Mouse (Mus musculus) liver, embryonic 16.5 days (tissue): ENCODE measurements around the gene Hc. TPM values are rescaled to one million over a fixed set of nuclear protein-coding genes. Genes with fewer than 3 reads are reported as not detected.

Experiments used
- ATAC-seq: fragments of 200-750 bp; cut with Nextera tagmentation; 2 replicates; pipeline ENCODE4 v1.8.0; 2017; ENCODE audit warnings: low read depth, mild to moderate bottlenecking, moderate number of reproducible peaks, moderate library complexity
- H3K27ac ChIP-seq: fragments of 300-500 bp; sonication (generic); 2 replicates; pipeline ENCODE4 v1.5.1; 2014; ENCODE audit warnings: mild to moderate bottlenecking, low read length
- H3K27me3 ChIP-seq: fragments of 300-500 bp; sonication (generic); 2 replicates; pipeline ENCODE4 v1.6.1; 2014; ENCODE audit warnings: low read depth, low read length, mixed read lengths; ENCODE audit not compliant: control insufficient read depth, insufficient read depth
- H3K36me3 ChIP-seq: fragments of 300-500 bp; sonication (generic); 2 replicates; pipeline ENCODE4 v1.6.1; 2014; ENCODE audit warnings: mild to moderate bottlenecking; ENCODE audit not compliant: control insufficient read depth, insufficient read depth
- H3K4me1 ChIP-seq: fragments of 300-500 bp; sonication (generic); 2 replicates; pipeline ENCODE4 v1.6.1; 2014; ENCODE audit warnings: low read depth, low read length, mixed read lengths; ENCODE audit not compliant: control insufficient read depth
- H3K4me2 ChIP-seq: fragments of 300-500 bp; sonication (generic); 2 replicates; pipeline ENCODE4 v1.6.1; 2014; ENCODE audit warnings: low read depth, low read length, mixed read lengths
- H3K4me3 ChIP-seq: fragments of 300-500 bp; sonication (generic); 2 replicates; pipeline ENCODE4 v1.5.1; 2014; ENCODE audit warnings: low read depth, mild to moderate bottlenecking, low read length
- H3K9ac ChIP-seq: fragments of 300-500 bp; sonication (generic); 2 replicates; pipeline ENCODE4 v1.6.1; 2014; ENCODE audit warnings: low read depth, low read length
- H3K9me3 ChIP-seq: fragments of 300-500 bp; sonication (generic); replicated peaks from 2 replicates; pipeline ENCODE4 v1.6.1; 2016; ENCODE audit warnings: low read length; ENCODE audit not compliant: control insufficient read depth
- WGBS: fragments of 180-500 bp; shearing (Covaris S2); extraction: QIAGEN DNeasy Blood & Tissue Kit; methylation state at CpG from one replicate; pipeline ENCODE4 v1.1.7; 2014; ENCODE audit not compliant: insufficient replicate concordance; 5-methylcytosine and 5-hydroxymethylcytosine counted together
- polyA plus RNA-seq: library from polyadenylated mRNA; unstranded; fragments of >200 nt; fragmentation: Nextera tagmentation; extraction: Ambion mirVana; gene quantifications from 2 replicates; pipeline ENCODE4 v1.2.1, GENCODE M21; 2015

Gene Hc
- polyA plus RNA-seq, 1 experiment from 2014 or later: 72.4 TPM

- WGBS: 73% methylated on average over 8 of the region's 8 CpGs
- no peak overlapping the region for H3K9ac ChIP-seq
- no peaks in the 10 kb centered on the region for H3K9me3 ChIP-seq
- peaks cover 5% of the 10 kb centered on the region; the same call in 1 of the 2 replicates for H3K27me3 ChIP-seq
- no peak overlapping the region for H3K27ac ChIP-seq
- no peak overlapping the region for H3K4me3 ChIP-seq
- no peak overlapping the region for H3K4me2 ChIP-seq
- H3K4me1 ChIP-seq: peaks cover 3% of the 10 kb centered on the region
- no peak for ATAC-seq
- H3K36me3 ChIP-seq: no peaks in the 10 kb centered on the region
Observed at GRCm38 (mm10) chr2:34965806-34966205, 95.4 kb downstream of the Hc start.

GRCm38 (mm10) chr2:34965293-34965692 is 95.9 kb downstream of the Hc start:
- WGBS: 12% methylated on average over 9 of the region's 9 CpGs
- H3K9me3 ChIP-seq: no peaks in the 10 kb centered on the region
- ATAC-seq: no peak; the same call in 1 of the 2 replicates
- H3K36me3 ChIP-seq: no peaks in the 10 kb centered on the region
- no peak overlapping the region for H3K27ac ChIP-seq
- H3K4me2 ChIP-seq: peak overlapping the region; percentile 29
- H3K4me1 ChIP-seq: peaks cover 3% of the 10 kb centered on the region
- no peak overlapping the region for H3K9ac ChIP-seq
- H3K27me3 ChIP-seq: peaks cover 6% of the 10 kb centered on the region; the same call in 1 of the 2 replicates
- H3K4me3 ChIP-seq: no peak overlapping the region

GRCm38 (mm10) chr2:34964651-34965050 is 96.6 kb downstream of the Hc start:
- Histone ChIP-seq H3K36me3 (no peaks in the 10 kb centered on the region), H3K9me3 (no peaks in the 10 kb centered on the region), H3K4me2 (no peak overlapping the region), H3K4me3 (no peak overlapping the region), H3K9ac (no peak overlapping the region), H3K4me1 (peaks cover 3% of the 10 kb centered on the region), H3K27me3 (peaks cover 6% of the 10 kb centered on the region; the same call in 1 of the 2 replicates), H3K27ac (no peak overlapping the region)
- ATAC-seq: no peak
- WGBS: 66% methylated on average over 9 of the region's 9 CpGs

GRCm38 (mm10) chr2:34964230-34964629 is 97.0 kb downstream of the Hc start:
- H3K9ac ChIP-seq: no peak overlapping the region
- H3K4me1 ChIP-seq: peaks cover 3% of the 10 kb centered on the region
- WGBS: 78% methylated on average over 6 of the region's 6 CpGs
- no peak overlapping the region for H3K4me2 ChIP-seq
- H3K27me3 ChIP-seq: peaks cover 6% of the 10 kb centered on the region; the same call in 1 of the 2 replicates
- H3K4me3 ChIP-seq: no peak overlapping the region
- H3K9me3 ChIP-seq: no peaks in the 10 kb centered on the region
- ATAC-seq: no peak
- no peaks in the 10 kb centered on the region for H3K36me3 ChIP-seq
- no peak overlapping the region for H3K27ac ChIP-seq

GRCm38 (mm10) chr2:34963371-34963956 is 97.8 kb downstream of the Hc start:
- Histone ChIP-seq H3K9ac (no peak overlapping the region), H3K4me2 (no peak overlapping the region), H3K4me3 (no peak overlapping the region), H3K4me1 (peaks cover 3% of the 10 kb centered on the region), H3K36me3 (no peaks in the 10 kb centered on the region), H3K27me3 (peaks cover 6% of the 10 kb centered on the region; the same call in 1 of the 2 replicates), H3K27ac (no peak overlapping the region), H3K9me3 (no peaks in the 10 kb centered on the region)
- no peak for ATAC-seq
- WGBS: 57% methylated on average over 13 of the region's 13 CpGs

GRCm38 (mm10) chr2:34962893-34963292 is 98.3 kb downstream of the Hc start:
- no peak overlapping the region for H3K9ac ChIP-seq
- no peak overlapping the region for H3K4me2 ChIP-seq
- H3K4me1 ChIP-seq: peaks cover 3% of the 10 kb centered on the region
- peaks cover 6% of the 10 kb centered on the region; the same call in 1 of the 2 replicates for H3K27me3 ChIP-seq
- H3K27ac ChIP-seq: no peak overlapping the region
- WGBS: 55% methylated on average over 9 of the region's 9 CpGs
- no peaks in the 10 kb centered on the region for H3K9me3 ChIP-seq
- ATAC-seq: no peak
- H3K36me3 ChIP-seq: no peaks in the 10 kb centered on the region
- no peak overlapping the region for H3K4me3 ChIP-seq

- Histone ChIP-seq H3K36me3 (no peaks in the 10 kb centered on the region), H3K9ac (no peak overlapping the region), H3K27me3 (peaks cover 6% of the 10 kb centered on the region; the same call in 1 of the 2 replicates), H3K27ac (no peak overlapping the region), H3K4me1 (peaks cover 3% of the 10 kb centered on the region), H3K9me3 (no peaks in the 10 kb centered on the region), H3K4me3 (no peak overlapping the region), H3K4me2 (no peak overlapping the region)
- no peak for ATAC-seq
- WGBS: 56% methylated on average over 2 of the region's 2 CpGs
Observed at GRCm38 (mm10) chr2:34962211-34962610, 99.0 kb downstream of the Hc start.

GRCm38 (mm10) chr2:34961481-34962036 is 99.7 kb downstream of the Hc start, which contains the start of gene Traf1:
Gene Traf1, minus strand, starts transcription at chr2:34961772.
- 8% methylated on average over 20 of the region's 20 CpGs for WGBS
- H3K9ac ChIP-seq: no peak within 1 kb of the TSS
- no peaks in the 10 kb centered on the region for H3K36me3 ChIP-seq
- no peak within 1 kb of the TSS for H3K27ac ChIP-seq
- peaks cover 3% of the 10 kb centered on the region for H3K4me1 ChIP-seq
- peak within 1 kb of the TSS; percentile 2; the same call in 1 of the 2 replicates for H3K4me3 ChIP-seq
- H3K4me2 ChIP-seq: peak within 1 kb of the TSS; percentile 35; the same call in 1 of the 2 replicates
- no peaks in the 10 kb centered on the region for H3K9me3 ChIP-seq
- H3K27me3 ChIP-seq: peaks cover 6% of the 10 kb centered on the region; the same call in 1 of the 2 replicates
- ATAC-seq: no peak

GRCm38 (mm10) chr2:34960966-34961365 is 100.3 kb downstream of the Hc start:
- Histone ChIP-seq H3K27ac (no peak overlapping the region), H3K4me2 (peak overlapping the region; percentile 35; the same call in 1 of the 2 replicates), H3K9me3 (no peaks in the 10 kb centered on the region), H3K4me1 (peaks cover 3% of the 10 kb centered on the region), H3K9ac (no peak overlapping the region), H3K27me3 (peaks cover 6% of the 10 kb centered on the region; the same call in 1 of the 2 replicates), H3K4me3 (peak overlapping the region; percentile 2; the same call in 1 of the 2 replicates), H3K36me3 (no peaks in the 10 kb centered on the region)
- WGBS: 51% methylated on average over 6 of the region's 6 CpGs
- no peak for ATAC-seq
